Mouse (Mus musculus) olfactory bulb, adult 2 months (tissue): Measurements from ENCODE around the gene Rabepk. TPM values are rescaled to one million over a fixed set of nuclear protein-coding genes. Genes with fewer than 3 reads are reported as not detected.
"Not testable (repeated sequence)": the region's sequence is repeated elsewhere in the genome, so short reads cannot be mapped to it uniquely, and the experiment has no call there.

ENCODE experiments used
- H3K27ac ChIP-seq: fragments of 200-500 bp; 2 replicates; pipeline ENCODE4 v1.5.1; 2012; ENCODE audit warnings: low read depth, low read length; ENCODE audit not compliant: insufficient read depth
- H3K4me1 ChIP-seq: fragments of 200-500 bp; 2 replicates; pipeline ENCODE4 v1.6.1; 2012; ENCODE audit warnings: low read length; ENCODE audit not compliant: control insufficient read depth, insufficient read depth
- H3K4me3 ChIP-seq: fragments of 200-500 bp; 2 replicates; pipeline ENCODE4 v1.5.1; 2012; ENCODE audit warnings: mild to moderate bottlenecking, low read depth, low read length, moderate library complexity; ENCODE audit not compliant: insufficient read depth
- CTCF ChIP-seq: fragments of 200-500 bp; IDR thresholded peaks from 2 replicates; pipeline ENCODE4 v1.5.1; 2012; ENCODE audit warnings: low read depth, mild to moderate bottlenecking, low read length, moderate library complexity; ENCODE audit not compliant: insufficient read depth
- POLR2A ChIP-seq: fragments of 200-500 bp; IDR thresholded peaks from 2 replicates; pipeline ENCODE4 v1.6.1; 2012; ENCODE audit warnings: mild to moderate bottlenecking, low read depth, low read length, moderate library complexity; ENCODE audit not compliant: insufficient read depth
- WGBS: fragments of 180-500 bp; shearing (Covaris S2); methylation state at CpG from one replicate; pipeline ENCODE4 v1.1.7; 2018; 5-methylcytosine and 5-hydroxymethylcytosine counted together
- polyA plus RNA-seq: library from polyadenylated mRNA; stranded (reverse); fragments of >200 nt; gene quantifications from 2 replicates; pipeline ENCODE4 v1.2.4, GENCODE M21; 2012; ENCODE audit warnings: low replicate concordance; ENCODE audit not compliant: missing spikeins, insufficient read depth, insufficient read length

The Rabepk gene
- polyA plus RNA-seq: not detected in 2 replicates

GRCm38 (mm10) chr2:34799357-34800256 lies at the start of gene Rabepk:
Gene Rabepk (minus strand): TSS chr2:34799912.
- peak within 1 kb of the TSS; percentile 29; the same call in 1 of the 2 replicates for H3K27ac ChIP-seq
- TF ChIP-seq CTCF (no peak), POLR2A (peak; percentile 47; the same call in 1 of the 2 replicates)
- 4% methylated on average over 44 of the region's 44 CpGs for WGBS

DNA sequence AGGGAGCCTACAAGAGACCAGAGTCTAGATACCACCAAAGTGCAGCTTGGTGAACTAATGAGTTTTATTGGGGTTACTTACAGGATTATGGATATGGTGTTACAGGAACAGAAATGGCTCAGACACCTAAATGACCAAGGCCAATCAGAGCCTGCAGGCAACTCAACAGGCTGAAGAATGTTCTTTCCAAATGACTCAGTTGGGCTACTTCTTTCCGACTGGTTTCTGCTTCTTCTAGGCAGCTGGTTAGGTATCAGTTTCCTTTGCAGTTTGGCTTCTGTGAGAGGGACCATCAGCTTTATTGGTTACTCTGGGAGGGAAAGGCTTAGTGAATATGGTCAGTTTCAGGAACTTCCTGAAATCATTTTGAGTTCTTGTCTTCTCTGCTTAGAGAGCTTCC lies 48.0 kb upstream of the Rabepk start:
- Histone ChIP-seq H3K4me3 (no peak overlapping the region), H3K4me1 (no peaks in the 10 kb centered on the region), H3K27ac (no peak overlapping the region)
- 97% methylated on average over 1 of the region's 1 CpGs for WGBS
- no peak for TF ChIP-seq POLR2A
- TF ChIP-seq CTCF: no peak

More at GRCm38 (mm10) chr2:34799357-34800256, at the start of gene Rabepk:
- peak within 1 kb of the TSS; percentile 63 for H3K4me3 ChIP-seq
- H3K4me1 ChIP-seq: peaks cover 8% of the 10 kb centered on the region; the same call in 1 of the 2 replicates

GRCm38 (mm10) chr2:34843211-34843939 lies 43.7 kb upstream of the Rabepk start:
- 79% methylated on average over 11 of the region's 11 CpGs for WGBS
- no peak for TF ChIP-seq CTCF
- TF ChIP-seq POLR2A: no peak
- Histone ChIP-seq H3K4me1 (no peaks in the 10 kb centered on the region), H3K27ac (no peak overlapping the region), H3K4me3 (no peak overlapping the region)

DNA sequence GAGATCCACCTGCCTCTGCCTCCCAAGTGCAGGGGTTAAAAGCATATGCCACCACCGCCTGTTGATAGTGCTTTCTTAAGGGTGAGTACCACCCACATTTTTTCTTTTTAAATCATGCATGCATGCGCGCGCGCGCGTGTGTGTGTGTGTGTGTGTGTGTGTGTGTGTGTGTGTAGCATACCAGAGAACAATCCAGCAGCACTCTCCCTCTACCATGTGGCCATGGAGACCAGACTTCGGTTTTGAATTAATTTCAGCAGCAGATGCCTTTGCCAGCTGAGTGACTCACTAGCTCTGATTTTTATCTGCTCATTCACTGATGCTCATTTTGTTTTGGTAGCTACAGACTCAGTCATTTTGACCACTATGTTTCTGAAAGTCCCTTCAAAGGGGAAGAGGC lies 42.0 kb upstream of the Rabepk start:
- Histone ChIP-seq H3K4me1 (no peaks in the 10 kb centered on the region), H3K27ac (no peak overlapping the region), H3K4me3 (no peak overlapping the region)
- WGBS: 73% methylated on average over 8 of the region's 8 CpGs
- TF ChIP-seq POLR2A (no peak), CTCF (no peak)

DNA sequence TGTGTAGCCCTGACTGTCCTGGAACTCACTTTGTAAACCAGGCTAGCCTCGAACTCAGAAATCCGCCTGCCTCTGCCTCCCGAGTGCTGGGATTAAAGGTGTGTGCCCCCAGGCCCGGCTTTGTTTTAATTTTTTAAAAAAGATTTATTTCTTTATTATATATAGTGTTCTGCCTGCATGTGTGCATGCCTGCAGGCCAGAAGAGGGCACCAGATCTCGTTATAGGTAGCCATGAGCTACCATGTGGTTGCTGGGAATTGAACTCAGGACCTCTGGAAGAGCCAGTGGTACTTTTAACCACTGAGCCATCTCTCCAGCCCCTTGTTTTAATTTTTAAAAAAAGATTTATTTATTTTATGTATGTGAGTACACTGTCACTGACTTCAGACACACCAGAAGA lies 40.4 kb upstream of the Rabepk start:
- WGBS: 78% methylated on average over 5 of the region's 5 CpGs

DNA sequence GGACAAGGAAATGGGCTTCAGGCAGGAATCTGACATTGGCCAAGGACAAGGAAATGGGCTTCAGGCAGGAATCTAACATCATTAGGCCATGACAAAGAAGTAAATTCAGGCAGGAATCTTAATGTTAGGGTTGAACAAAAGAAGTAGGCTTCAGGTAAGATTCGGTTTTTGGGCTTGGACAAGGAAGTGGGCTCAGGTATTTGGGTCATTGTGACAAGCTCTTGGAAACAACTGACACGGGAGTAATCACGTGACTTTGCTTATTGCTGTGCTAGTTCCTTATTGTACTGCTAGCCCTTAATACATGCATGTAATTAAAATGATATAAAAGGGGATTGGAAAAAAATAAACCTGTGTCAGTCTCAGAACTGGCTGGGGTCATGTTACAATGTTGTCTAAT lies 36.0 kb upstream of the Rabepk start:
- no peak overlapping the region for H3K4me3 ChIP-seq
- no peak for TF ChIP-seq CTCF
- no peak for TF ChIP-seq POLR2A
- no peak overlapping the region for H3K27ac ChIP-seq
- WGBS: 71% methylated on average over 3 of the region's 3 CpGs
- H3K4me1 ChIP-seq: no peaks in the 10 kb centered on the region

More for the DNA sequence above, 40.4 kb upstream of the Rabepk start:
- H3K4me1 ChIP-seq, H3K4me3 ChIP-seq, H3K27ac ChIP-seq: not testable (repeated sequence)

DNA sequence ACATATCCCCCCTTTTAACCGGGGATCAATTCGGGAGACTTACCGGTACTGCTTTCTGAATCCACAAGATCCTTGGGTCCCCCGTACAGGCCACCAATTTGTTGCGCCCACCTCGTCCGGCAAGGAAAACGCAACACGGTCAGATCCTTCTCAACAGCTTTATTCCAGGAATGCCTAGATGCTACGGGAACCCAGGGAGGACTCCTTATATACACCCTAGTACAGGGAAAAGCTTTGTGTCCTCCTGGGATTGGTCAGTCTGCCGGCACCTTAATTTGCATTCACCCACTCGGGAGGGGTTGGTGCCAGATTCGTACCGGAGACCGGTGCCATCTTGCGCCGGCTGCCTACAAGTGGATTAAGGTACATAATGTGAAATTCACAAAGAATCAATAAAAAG lies 33.9 kb upstream of the Rabepk start:
- no peaks in the 10 kb centered on the region for H3K4me1 ChIP-seq
- H3K27ac ChIP-seq: no peak overlapping the region
- WGBS: 86% methylated on average over 17 of the region's 17 CpGs
- no peak for TF ChIP-seq CTCF
- no peak for TF ChIP-seq POLR2A
- no peak overlapping the region for H3K4me3 ChIP-seq

- WGBS: 68% methylated on average over 11 of the region's 11 CpGs
These were observed 33.2 kb upstream of the Rabepk start, which contains the start of gene Gm34653 for GRCm38 (mm10) chr2:34832766-34833457. Gene Gm34653 (plus strand): TSS chr2:34833007.

GRCm38 (mm10) chr2:34830066-34830465 lies 30.4 kb upstream of the Rabepk start:
- not testable (repeated sequence) for H3K27ac ChIP-seq, H3K4me1 ChIP-seq, H3K4me3 ChIP-seq
- WGBS: 94% methylated on average over 17 of the region's 17 CpGs

More at GRCm38 (mm10) chr2:34832766-34833457, 33.2 kb upstream of the Rabepk start, which contains the start of gene Gm34653:
- not testable (repeated sequence) for H3K4me3 ChIP-seq, H3K4me1 ChIP-seq, H3K27ac ChIP-seq
